Mouse (Mus musculus): ENCODE results near the gene Add3. TPM values are rescaled to one million over a fixed set of nuclear protein-coding genes. Genes with fewer than 3 reads are reported as not detected.

Add3 gene
- total and polyA plus RNA-seq, 3 experiments = 10.9 to 89.2 (median 81.6) TPM

DNA sequence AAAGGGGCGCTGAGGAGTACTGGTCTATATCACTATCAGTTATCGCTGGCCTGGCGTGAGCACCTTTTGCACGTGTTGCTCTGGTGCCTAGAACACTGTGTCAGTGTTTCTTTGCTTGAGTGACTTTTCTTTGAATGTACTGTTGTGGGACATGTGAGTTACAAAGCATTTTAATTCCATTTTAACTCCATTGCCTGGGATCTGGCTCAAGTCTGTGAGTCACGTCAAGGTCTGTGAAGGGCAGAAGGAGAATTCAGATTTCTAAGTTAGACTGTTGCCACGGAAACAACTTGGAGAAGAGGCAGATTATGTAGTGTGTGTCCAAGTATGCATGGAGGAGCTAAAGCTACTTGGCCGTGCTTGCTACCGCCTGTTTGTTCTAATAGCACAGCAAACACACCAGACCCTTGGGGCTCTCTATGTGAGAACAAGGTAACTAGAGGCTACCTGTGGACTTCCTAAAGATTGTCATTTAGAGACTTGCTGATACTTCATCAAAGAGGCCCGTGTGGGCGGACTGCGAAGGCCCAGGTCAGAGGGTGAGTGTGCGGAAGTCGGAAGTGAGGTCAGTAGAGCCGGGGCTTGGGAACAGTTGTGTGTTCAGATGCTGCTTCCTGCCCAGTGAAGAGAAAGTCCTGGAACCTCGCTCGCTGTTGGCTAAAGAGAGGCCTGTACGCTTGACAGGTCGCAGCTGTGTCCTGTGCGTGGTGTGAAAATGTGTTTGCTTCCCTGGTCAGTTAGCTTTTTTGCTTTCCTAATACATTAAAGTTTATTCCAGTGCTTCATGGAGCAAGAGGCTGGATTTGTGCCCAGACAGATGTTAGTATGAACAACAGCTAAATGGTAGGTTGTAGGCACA, 41.0 kb downstream of the Add3 start:
- DNase-seq (ENCODE audit: low spot score) = no peak
- H3K4me1 ChIP-seq (ENCODE audit: insufficient read depth, low read depth, low read length) = peaks cover 65% of the 10 kb centered on the region
- H3K4me3 ChIP-seq (ENCODE audit: low read depth, low read length) = no peak overlapping the region
- no peak for TF ChIP-seq TAL1 (conservative IDR thresholded peaks at IDR 0.05; ENCODE audit: low read depth, low read length)
- TF ChIP-seq GATA2 (IDR thresholded peaks at IDR 0.05; ENCODE audit: borderline replicate concordance, low read depth, low read length) = no peak
- TF ChIP-seq CTCF (IDR thresholded peaks at IDR 0.05; ENCODE audit: low read depth, low read length) = no peak
- no peak for TF ChIP-seq POLR2AphosphoS5 (IDR thresholded peaks at IDR 0.05; ENCODE audit: insufficient replicate concordance, low read depth, low read length)
- no peak for TF ChIP-seq GATA1 (IDR thresholded peaks at IDR 0.05; ENCODE audit: borderline replicate concordance, low read length)
- no peaks in the 10 kb centered on the region; the same call in 1 of the 2 replicates for H3K27me3 ChIP-seq (ENCODE audit: insufficient read depth, low read length)
- peaks cover 28% of the 10 kb centered on the region for H3K36me3 ChIP-seq (replicated peaks)
- no peak for ATAC-seq (ENCODE audit: extremely low read depth, insufficient number of reproducible peaks, low FRiP score, poor library complexity, severe bottlenecking)
- no peaks in the 10 kb centered on the region for H3K9me3 ChIP-seq (replicated peaks)

DNA sequence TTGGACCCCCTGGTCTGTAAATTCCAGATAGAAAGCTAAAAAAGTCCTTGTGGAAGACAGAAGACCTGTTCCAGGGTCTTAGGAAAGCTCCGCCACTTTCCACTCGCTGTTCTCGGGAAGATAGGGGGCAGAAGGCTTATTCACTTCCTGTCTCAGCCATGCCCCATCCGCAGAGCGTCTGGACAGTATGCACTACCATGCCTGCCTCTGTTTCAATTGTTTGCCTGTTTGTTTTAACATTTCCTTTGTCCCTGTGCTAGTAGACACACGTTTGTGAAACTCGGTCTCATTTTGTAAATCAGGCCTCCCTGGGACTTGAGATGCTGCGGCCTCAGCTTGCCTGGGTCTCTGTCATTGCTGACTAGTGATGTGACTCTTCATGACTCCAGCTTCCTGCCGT, 43.4 kb downstream of the Add3 start:
- peaks cover 26% of the 10 kb centered on the region for H3K36me3 ChIP-seq (replicated peaks)
- H3K4me3 ChIP-seq (ENCODE audit: low read depth, low read length) = no peak overlapping the region
- H3K4me1 ChIP-seq (ENCODE audit: insufficient read depth, low read depth, low read length) = peaks cover 85% of the 10 kb centered on the region
- H3K9me3 ChIP-seq (replicated peaks) = no peaks in the 10 kb centered on the region
- no peak for DNase-seq (ENCODE audit: low spot score)
- H3K27me3 ChIP-seq (ENCODE audit: insufficient read depth, low read length) = no peaks in the 10 kb centered on the region; the same call in 1 of the 2 replicates
- TF ChIP-seq GATA2 (IDR thresholded peaks at IDR 0.05; ENCODE audit: borderline replicate concordance, low read depth, low read length) (no peak), GATA1 (IDR thresholded peaks at IDR 0.05; ENCODE audit: borderline replicate concordance, low read length) (no peak), TAL1 (conservative IDR thresholded peaks at IDR 0.05; ENCODE audit: low read depth, low read length) (no peak), POLR2AphosphoS5 (IDR thresholded peaks at IDR 0.05; ENCODE audit: insufficient replicate concordance, low read depth, low read length) (no peak), CTCF (IDR thresholded peaks at IDR 0.05; ENCODE audit: low read depth, low read length) (no peak)
- no peak for ATAC-seq (ENCODE audit: extremely low read depth, insufficient number of reproducible peaks, low FRiP score, poor library complexity, severe bottlenecking)

DNA sequence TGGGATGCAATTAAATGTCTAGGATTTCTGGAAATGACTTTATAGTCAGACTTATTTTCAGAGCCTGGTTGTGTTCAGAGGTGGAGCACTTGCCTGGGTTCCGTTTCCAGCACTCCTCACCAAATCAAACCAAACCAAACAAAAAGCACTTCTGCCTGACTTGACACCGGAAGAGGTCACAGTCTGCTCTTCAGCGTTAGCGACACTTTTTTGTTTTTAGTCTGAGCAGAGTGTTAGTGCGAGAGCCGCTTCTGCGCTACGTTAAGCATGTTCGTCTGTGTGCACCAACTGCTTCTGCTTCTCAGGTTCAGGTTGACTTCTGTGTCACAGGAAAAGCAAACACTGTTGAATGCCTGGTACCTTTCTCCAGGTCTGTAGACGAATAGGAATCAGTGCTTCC, 44.0 kb downstream of the Add3 start:
- Histone ChIP-seq H3K36me3 (replicated peaks) (peaks cover 24% of the 10 kb centered on the region), H3K27me3 (ENCODE audit: insufficient read depth, low read length) (no peaks in the 10 kb centered on the region; the same call in 1 of the 2 replicates), H3K4me3 (ENCODE audit: low read depth, low read length) (peak overlapping the region; percentile 33; the same call in 1 of the 2 replicates), H3K9me3 (replicated peaks) (no peaks in the 10 kb centered on the region), H3K4me1 (ENCODE audit: insufficient read depth, low read depth, low read length) (peaks cover 86% of the 10 kb centered on the region)
- no peak for DNase-seq (ENCODE audit: low spot score)
- TF ChIP-seq TAL1 (conservative IDR thresholded peaks at IDR 0.05; ENCODE audit: low read depth, low read length) (no peak), GATA1 (IDR thresholded peaks at IDR 0.05; ENCODE audit: borderline replicate concordance, low read length) (no peak), CTCF (IDR thresholded peaks at IDR 0.05; ENCODE audit: low read depth, low read length) (no peak), POLR2AphosphoS5 (IDR thresholded peaks at IDR 0.05; ENCODE audit: insufficient replicate concordance, low read depth, low read length) (no peak)
- no peak for ATAC-seq (ENCODE audit: extremely low read depth, insufficient number of reproducible peaks, low FRiP score, poor library complexity, severe bottlenecking)

DNA sequence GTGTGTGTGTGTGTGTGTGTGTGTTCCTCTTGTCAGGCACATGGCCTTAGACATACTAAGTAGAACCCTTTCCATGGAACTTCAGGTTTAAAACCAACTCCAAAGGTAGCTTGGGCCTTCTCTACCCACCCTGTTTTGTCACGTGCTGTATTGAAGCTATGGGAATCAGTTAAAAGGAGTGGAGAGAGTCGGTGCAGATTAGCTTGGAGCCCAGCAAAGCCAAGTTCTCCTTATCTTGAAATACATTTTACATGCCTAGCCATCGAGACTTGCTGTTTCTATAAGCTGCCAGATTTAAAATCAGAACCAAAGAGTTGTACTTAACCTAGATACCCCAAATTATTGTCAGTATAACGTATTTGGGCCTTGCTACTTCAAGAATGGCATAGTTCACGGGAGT, 44.7 kb downstream of the Add3 start:
- peaks cover 86% of the 10 kb centered on the region for H3K4me1 ChIP-seq (ENCODE audit: insufficient read depth, low read depth, low read length)
- H3K9me3 ChIP-seq (replicated peaks) = no peaks in the 10 kb centered on the region
- DNase-seq (ENCODE audit: low spot score) (peak; percentile 36), ATAC-seq (ENCODE audit: extremely low read depth, insufficient number of reproducible peaks, low FRiP score, poor library complexity, severe bottlenecking) (peak; percentile 51)
- TF ChIP-seq CTCF (IDR thresholded peaks at IDR 0.05; ENCODE audit: low read depth, low read length) (no peak), TAL1 (conservative IDR thresholded peaks at IDR 0.05; ENCODE audit: low read depth, low read length) (no peak), POLR2AphosphoS5 (IDR thresholded peaks at IDR 0.05; ENCODE audit: insufficient replicate concordance, low read depth, low read length) (no peak), GATA1 (IDR thresholded peaks at IDR 0.05; ENCODE audit: borderline replicate concordance, low read length) (no peak), GATA2 (IDR thresholded peaks at IDR 0.05; ENCODE audit: borderline replicate concordance, low read depth, low read length) (no peak)
- peaks cover 27% of the 10 kb centered on the region for H3K36me3 ChIP-seq (replicated peaks)
- no peaks in the 10 kb centered on the region; the same call in 1 of the 2 replicates for H3K27me3 ChIP-seq (ENCODE audit: insufficient read depth, low read length)
- H3K4me3 ChIP-seq (ENCODE audit: low read depth, low read length) = peak overlapping the region; percentile 38; the same call in 1 of the 2 replicates

DNA sequence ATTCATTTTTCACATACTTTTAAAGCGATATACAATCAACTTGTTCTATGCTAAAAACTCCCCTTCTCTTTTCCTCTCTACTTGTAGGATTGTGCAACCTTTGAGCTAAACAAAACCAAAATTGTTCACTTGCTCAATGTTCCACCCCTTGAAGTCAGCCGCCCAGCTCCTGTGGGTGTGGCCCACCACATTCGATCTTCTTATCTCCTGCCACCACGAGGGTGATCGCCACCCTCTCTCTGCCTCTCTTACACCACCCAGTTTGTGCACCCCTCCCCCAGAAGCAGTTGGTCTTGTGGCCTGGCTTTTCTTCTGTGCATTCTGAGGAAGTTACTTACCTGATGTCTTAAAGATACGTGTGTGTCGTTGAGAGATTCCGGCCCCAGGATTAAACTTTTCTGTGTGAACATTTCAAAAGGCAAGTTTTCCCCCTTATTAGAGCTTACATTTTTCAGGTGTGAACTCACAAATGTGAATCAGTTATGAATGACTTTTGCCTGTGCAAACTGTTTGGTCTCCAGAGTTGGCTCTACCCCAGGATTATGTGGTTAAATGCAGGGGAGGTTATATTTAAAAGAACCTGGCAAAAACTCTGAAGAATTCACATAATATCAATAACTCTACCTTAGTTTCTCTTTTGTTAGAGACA, 45.4 kb downstream of the Add3 start:
- Histone ChIP-seq H3K4me3 (ENCODE audit: low read depth, low read length) (no peak overlapping the region; the same call in 1 of the 2 replicates), H3K27me3 (ENCODE audit: insufficient read depth, low read length) (no peaks in the 10 kb centered on the region; the same call in 1 of the 2 replicates), H3K4me1 (ENCODE audit: insufficient read depth, low read depth, low read length) (peaks cover 86% of the 10 kb centered on the region), H3K36me3 (replicated peaks) (peaks cover 24% of the 10 kb centered on the region), H3K9me3 (replicated peaks) (no peaks in the 10 kb centered on the region)
- TF ChIP-seq GATA1 (IDR thresholded peaks at IDR 0.05; ENCODE audit: borderline replicate concordance, low read length) (no peak), TAL1 (conservative IDR thresholded peaks at IDR 0.05; ENCODE audit: low read depth, low read length) (peak; percentile 80)
- ATAC-seq (ENCODE audit: extremely low read depth, insufficient number of reproducible peaks, low FRiP score, poor library complexity, severe bottlenecking) (peak; percentile 90), DNase-seq (ENCODE audit: low spot score) (peak; percentile 79)

DNA sequence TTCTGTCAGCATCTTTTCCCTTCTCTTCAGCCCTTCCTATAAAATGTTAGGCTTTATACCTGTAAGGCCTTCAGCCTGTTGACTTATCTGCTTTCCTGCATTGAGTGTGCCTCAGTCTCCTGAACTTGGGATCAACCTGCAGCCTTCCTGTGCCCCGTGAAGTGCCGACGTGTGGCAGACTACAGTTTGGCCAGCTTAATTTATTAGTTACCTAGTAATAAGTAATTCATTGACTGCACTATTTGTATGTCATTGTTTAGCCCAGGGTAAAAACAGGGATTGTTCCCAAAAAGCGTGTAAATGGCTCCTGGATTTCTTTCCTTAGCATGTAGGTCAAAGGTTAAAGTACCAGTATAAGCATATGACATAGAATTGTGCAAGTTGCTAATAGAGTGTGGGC, 46.2 kb downstream of the Add3 start:
- no peaks in the 10 kb centered on the region; the same call in 1 of the 2 replicates for H3K27me3 ChIP-seq (ENCODE audit: insufficient read depth, low read length)
- no peaks in the 10 kb centered on the region for H3K9me3 ChIP-seq (replicated peaks)
- ATAC-seq (ENCODE audit: extremely low read depth, insufficient number of reproducible peaks, low FRiP score, poor library complexity, severe bottlenecking) (no peak), DNase-seq (ENCODE audit: low spot score) (no peak)
- H3K4me1 ChIP-seq (ENCODE audit: insufficient read depth, low read depth, low read length) = peaks cover 85% of the 10 kb centered on the region
- H3K4me3 ChIP-seq (ENCODE audit: low read depth, low read length) = peak overlapping the region; percentile 7; the same call in 1 of the 2 replicates
- H3K36me3 ChIP-seq (replicated peaks) = peaks cover 18% of the 10 kb centered on the region
- no peak for TF ChIP-seq GATA1 (IDR thresholded peaks at IDR 0.05; ENCODE audit: borderline replicate concordance, low read length)
- no peak for TF ChIP-seq TAL1 (conservative IDR thresholded peaks at IDR 0.05; ENCODE audit: low read depth, low read length)
- TF ChIP-seq CTCF (IDR thresholded peaks at IDR 0.05; ENCODE audit: low read depth, low read length) = no peak
- no peak for TF ChIP-seq GATA2 (IDR thresholded peaks at IDR 0.05; ENCODE audit: borderline replicate concordance, low read depth, low read length)
- no peak for TF ChIP-seq POLR2AphosphoS5 (IDR thresholded peaks at IDR 0.05; ENCODE audit: insufficient replicate concordance, low read depth, low read length)
